Mouse (Mus musculus) adipocyte (in vitro differentiated cells): ENCODE results near the gene Chd4.
"Not testable (repeated sequence)": the region's sequence is repeated elsewhere in the genome, so short reads cannot be mapped to it uniquely, and the experiment has no call there.

ENCODE experiments used
- DNase-seq: peaks from one replicate; pipeline ENCODE4 v3.0.0-alpha.2; 2016; ENCODE audit warnings: low spot score

Gene Chd4

GRCm38 (mm10) chr6:125160854-125161760 lies 65.3 kb downstream of the Chd4 start:
- DNase-seq: peak; percentile 88

GRCm38 (mm10) chr6:125161971-125162370 lies 66.2 kb downstream of the Chd4 start:
- DNase-seq: peak; percentile 86

- not testable (repeated sequence) for DNase-seq
These were observed 67.0 kb downstream of the Chd4 start for GRCm38 (mm10) chr6:125162615-125163305.

GRCm38 (mm10) chr6:125163801-125164657 lies 68.2 kb downstream of the Chd4 start:
- peak; percentile 77 for DNase-seq

GRCm38 (mm10) chr6:125164672-125165327 lies 69.0 kb downstream of the Chd4 start:
- peak; percentile 59 for DNase-seq

- DNase-seq: peak; percentile 99
These were observed 69.6 kb downstream of the Chd4 start for GRCm38 (mm10) chr6:125165328-125165891.

GRCm38 (mm10) chr6:125166051-125166751 lies 70.4 kb downstream of the Chd4 start, which contains the start of gene Gapdh:
Gene Gapdh (minus strand): TSS chr6:125166467.
- peak; percentile 97 for DNase-seq

- DNase-seq: peak; percentile 72
These were observed 71.3 kb downstream of the Chd4 start for GRCm38 (mm10) chr6:125166861-125167650.

- no peak for DNase-seq
These were observed 72.3 kb downstream of the Chd4 start for GRCm38 (mm10) chr6:125168086-125168485.

- DNase-seq: peak; percentile 47
These were observed 74.4 kb downstream of the Chd4 start for GRCm38 (mm10) chr6:125170194-125170593.

GRCm38 (mm10) chr6:125172474-125172873 lies 76.7 kb downstream of the Chd4 start:
- DNase-seq: no peak

GRCm38 (mm10) chr6:125173256-125173655 lies 77.5 kb downstream of the Chd4 start:
- peak; percentile 75 for DNase-seq

GRCm38 (mm10) chr6:125175469-125175868 lies 79.7 kb downstream of the Chd4 start:
- no peak for DNase-seq

- DNase-seq: peak; percentile 76
These were observed 83.8 kb downstream of the Chd4 start for GRCm38 (mm10) chr6:125179601-125180000.
